ENCODE assay signal across 28 mouse cellular contexts in the genomic region with DNA sequence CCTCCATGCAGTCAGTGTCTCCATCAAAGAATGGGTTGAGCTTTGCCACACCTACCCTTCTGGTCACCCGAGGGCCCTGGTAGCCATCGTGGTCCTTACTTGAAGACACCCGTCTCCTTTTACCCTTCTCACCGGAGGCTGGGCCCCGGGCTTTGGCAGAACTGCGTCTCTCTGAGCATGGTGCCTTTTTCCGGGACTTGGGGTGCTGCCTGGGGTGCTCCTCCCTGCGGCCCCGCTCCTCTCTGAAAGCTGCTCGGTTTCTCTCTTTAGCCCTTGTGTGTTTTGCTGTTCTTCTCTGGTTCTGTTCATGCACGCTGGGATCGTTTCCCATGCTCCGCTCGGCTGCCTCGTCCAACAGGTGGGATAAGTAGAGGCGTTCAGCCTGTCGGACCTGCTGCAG. TPM values are rescaled to one million over a fixed set of nuclear protein-coding genes. Genes with fewer than 3 reads are reported as not detected.
DNase-seq lines count a peak whose midpoint lies in the region; ATAC-seq and TF ChIP-seq lines count a peak whose summit lies in the region.
"Had no signal": no experiment of that assay in that cellular context is flagged by ENCODE, and none has a peak within 500 bp of the region (broad histone marks: within the 10 kb centered on the region; RNA-seq: fewer than 3 reads in every experiment).

No protein-coding gene starts in this region.

- H3K27ac ChIP-seq in limb, embryonic 15.5 days = peak overlapping the region; percentile 47
- no peak overlapping the region for H3K27ac ChIP-seq in limb, embryonic 10.5 days
- H3K27ac ChIP-seq in testis, adult 2 months (ENCODE audit: control insufficient read depth, insufficient read depth, low read depth, low read length) = peak overlapping the region; percentile 69
- H3K27ac ChIP-seq: forebrain, embryonic 12.5 days; heart, embryonic 13.5 days; hindbrain, embryonic 14.5 days; hindbrain, postnatal 0 days had no signal

- intact Hi-C loops in gastrocnemius, postnatal 14 days (cut with DNase I; ENCODE audit: low total_unique reads) = no loop called here

- H3K36me3 ChIP-seq in limb, embryonic 15.5 days = peaks cover 44% of the 10 kb centered on the region
- peaks cover 55% of the 10 kb centered on the region for H3K36me3 ChIP-seq in limb, embryonic 10.5 days
- no peaks in the 10 kb centered on the region for H3K36me3 ChIP-seq in testis, adult 2 months (ENCODE audit: control insufficient read depth, insufficient read depth, low read length)

- no peaks in the 10 kb centered on the region for H3K27me3 ChIP-seq in limb, embryonic 15.5 days
- H3K27me3 ChIP-seq in limb, embryonic 10.5 days (ENCODE audit: low read depth, poor library complexity, severe bottlenecking) = no peaks in the 10 kb centered on the region
- no peaks in the 10 kb centered on the region for H3K27me3 ChIP-seq in testis, adult 2 months (ENCODE audit: control insufficient read depth, insufficient read depth, low read length)
- H3K27me3 ChIP-seq: forebrain, embryonic 12.5 days; heart, embryonic 13.5 days had no signal

- peaks cover 27% of the 10 kb centered on the region for H3K4me1 ChIP-seq in limb, embryonic 15.5 days
- H3K4me1 ChIP-seq in limb, embryonic 10.5 days = peaks cover 4% of the 10 kb centered on the region
- H3K4me1 ChIP-seq in testis, adult 2 months (ENCODE audit: control insufficient read depth, insufficient read depth, low read length) = peaks cover 6% of the 10 kb centered on the region
- H3K4me1 ChIP-seq: forebrain, embryonic 12.5 days had no signal

- no peak overlapping the region for H3K9ac ChIP-seq in limb, embryonic 15.5 days
- H3K9ac ChIP-seq: forebrain, embryonic 12.5 days; heart, embryonic 13.5 days; hindbrain, embryonic 14.5 days had no signal

- WGBS in limb, embryonic 15.5 days = 66% methylated on average over 17 of the region's 17 CpGs
- 90% methylated on average over 17 of the region's 17 CpGs for WGBS in limb, embryonic 10.5 days

- no peak overlapping the region for H3K4me3 ChIP-seq in limb, embryonic 15.5 days
- H3K4me3 ChIP-seq in limb, embryonic 10.5 days = no peak overlapping the region
- no peak overlapping the region for H3K4me3 ChIP-seq in testis, adult 2 months (ENCODE audit: control insufficient read depth, low read depth, low read length)
- H3K4me3 ChIP-seq: erythroblast, embryonic 14.5 days; forebrain, embryonic 12.5 days; heart, embryonic 13.5 days had no signal

- no peak for ATAC-seq in limb, embryonic 15.5 days (ENCODE audit: insufficient number of reproducible peaks, low FRiP score, low TSS enrichment, low read depth)
- ATAC-seq: CD4-positive, CD25-positive, alpha-beta regulatory T cell, adult 4 months; forebrain, embryonic 16.5 days; hindbrain, postnatal 0 days; inflammation-experienced regulatory T-cells, adult 6 months; intestine, embryonic 16.5 days had no signal

- TF ChIP-seq POLR2A in testis, adult 2 months (IDR thresholded peaks at IDR 0.05; ENCODE audit: control insufficient read depth, low read depth, low read length) = no peak

- no peak for TF ChIP-seq CTCF in testis, adult 2 months (IDR thresholded peaks at IDR 0.05; ENCODE audit: control insufficient read depth, insufficient read depth, insufficient replicate concordance, low read depth, low read length)

- H3K4me2 ChIP-seq in limb, embryonic 15.5 days = no peak overlapping the region
- H3K4me2 ChIP-seq: forebrain, embryonic 12.5 days; heart, embryonic 13.5 days; hindbrain, embryonic 14.5 days had no signal

- no peaks in the 10 kb centered on the region for H3K9me3 ChIP-seq in limb, embryonic 15.5 days
- H3K9me3 ChIP-seq in limb, embryonic 10.5 days (replicated peaks) = no peaks in the 10 kb centered on the region
- H3K9me3 ChIP-seq: forebrain, embryonic 12.5 days; heart, embryonic 13.5 days had no signal

- DNase-seq in gastrocnemius, postnatal 14 days = peak; percentile 3
- no peak for DNase-seq in gastrocnemius, postnatal 4 days (ENCODE audit: low spot score in 2 of 2)
- no peak for DNase-seq in limb, embryonic 10.5 days (ENCODE audit: low spot score)
- no peak for DNase-seq in testis, postnatal 14 days (ENCODE audit: low spot score)
- no peak for DNase-seq in urinary bladder, postnatal 4 days (ENCODE audit: low spot score in 2 of 2)
- DNase-seq: adrenal gland, adult 2 months; adrenal gland, postnatal 14 days; cerebellum, adult 11 months; cerebellum, adult 2 months; cerebellum, adult 9-11 months; cerebellum, postnatal 25 days; gastrocnemius, postnatal 36 days; heart, adult 18-20 months; heart, postnatal 14 days; heart, postnatal 4 days had no signal

RNA-seq across cellular contexts. Expression of gene Cep295nl, which starts 8.9 kb away (rescaled TPM):
- 1 to 10 TPM; 1.3 TPM for total RNA-seq in gastrocnemius, postnatal 14 days (2021)
- 1 to 10 TPM; 3.2 to 4.3 TPM for total RNA-seq in gastrocnemius, postnatal 4 days (2021)
- 1.2 and 1.5 TPM in 2 replicates for polyA plus RNA-seq in limb, embryonic 15.5 days (2015; fragmentation: Nextera tagmentation; extraction: Ambion mirVana)
- 0.61 and 1.1 TPM in 2 replicates for polyA plus RNA-seq in limb, embryonic 10.5 days (2016; fragmentation: Nextera tagmentation; extraction: Ambion mirVana)
- 274 and 283 TPM in 2 replicates for polyA plus RNA-seq in testis, adult 2 months (2012; rRNA removed)
- total RNA-seq: common myeloid progenitor, adult 5-6 weeks; MEL had no signal
- polyA plus RNA-seq: adrenal gland, adult 2 months; erythroblast, embryonic 14.5 days; hindbrain, embryonic 14.5 days had no signal

RNA-seq across cellular contexts. Expression of gene Timp2, which starts 22.1 kb away (rescaled TPM):
- total RNA-seq in gastrocnemius, postnatal 14 days (2021) = 100 to 1,000 TPM; 119 to 133 TPM
- total RNA-seq in gastrocnemius, postnatal 4 days (2021) = 100 to 1,000 TPM; 211 to 244 TPM
- 140 and 168 TPM in 2 replicates for polyA plus RNA-seq in limb, embryonic 15.5 days (2015; fragmentation: Nextera tagmentation; extraction: Ambion mirVana)
- 35.4 and 49.6 TPM in 2 replicates for polyA plus RNA-seq in limb, embryonic 10.5 days (2016; fragmentation: Nextera tagmentation; extraction: Ambion mirVana)
- 81.7 and 94.1 TPM in 2 replicates for polyA plus RNA-seq in testis, adult 2 months (2012; rRNA removed)
- total RNA-seq: MEL had no signal

RNA-seq across cellular contexts. Expression of gene Usp36, which starts 43.4 kb away (rescaled TPM):
- 1 to 10 TPM; 9.8 TPM for total RNA-seq in gastrocnemius, postnatal 14 days (2021)
- 10 to 100 TPM; 14.8 to 16.6 TPM for total RNA-seq in gastrocnemius, postnatal 4 days (2021)
- polyA plus RNA-seq in limb, embryonic 15.5 days (2015; fragmentation: Nextera tagmentation; extraction: Ambion mirVana) = 21.0 and 21.3 TPM in 2 replicates
- polyA plus RNA-seq in limb, embryonic 10.5 days (2016; fragmentation: Nextera tagmentation; extraction: Ambion mirVana) = 25.6 and 27.4 TPM in 2 replicates
- 3.7 and 3.9 TPM in 2 replicates for polyA plus RNA-seq in testis, adult 2 months (2012; rRNA removed)

Comparison
In these comparisons a context has a peak if more than half of its experiments do, and no peak if none do; other contexts are left out.
1. RNA of gene Cep295nl, which starts 8.9 kb away (polyA plus RNA-seq): 274 to 283 TPM in testis, adult 2 months; 1.2 to 1.5 TPM in limb, embryonic 15.5 days and 0.61 to 1.1 TPM in limb, embryonic 10.5 days; every median in the first group is over 100 times any median in the second.